Mouse (Mus musculus) urinary bladder, postnatal 36 days (tissue): Measurements from ENCODE around the gene Olfr1326-ps1.

Source experiments
- DNase-seq, 2 experiments: peaks; one replicate each; pipeline ENCODE4 v3.0.0; 2022; ENCODE audit warnings: low spot score in 2 of 2, mixed read lengths in 1 of 2

The Olfr1326-ps1 gene

GRCm38 (mm10) chrX:74574788-74575187 lies at the start of gene Olfr1326-ps1:
TSS of gene Olfr1326-ps1 (minus strand) at chrX:74574888.
- DNase-seq: no peak

- no peak for DNase-seq
These were observed 17.7 kb upstream of the Olfr1326-ps1 start, which contains the start of gene Olfr1325 for GRCm38 (mm10) chrX:74592379-74592778. TSS of gene Olfr1325 (plus strand) at chrX:74592679.
